Mouse (Mus musculus) megakaryocyte, embryonic 14.5 days (primary cell): ENCODE data around the gene Hs6st3.

Experiments used
- FLI1 ChIP-seq: IDR thresholded peaks from 2 replicates; pipeline ENCODE4 v1.6.1; 2012; ENCODE audit warnings: low read length, inconsistent platforms, mixed read lengths
- GATA1 ChIP-seq: IDR thresholded peaks from 3 replicates; pipeline ENCODE4 v1.6.1; 2012; ENCODE audit warnings: mixed read lengths, low read length, inconsistent platforms, borderline replicate concordance

- no peak for TF ChIP-seq FLI1
- no peak for TF ChIP-seq GATA1
Measured at GRCm38 (mm10) chr14:119289668-119290067, 151.5 kb downstream of the Hs6st3 start.
